Mouse (Mus musculus) left cerebral cortex, adult 8-10 months (tissue): Measurements from ENCODE around the gene Itfg1. TPM values are rescaled to one million over a fixed set of nuclear protein-coding genes. Genes with fewer than 3 reads are reported as not detected.

Experiments
- DNase-seq, 2 experiments: peaks; one replicate each; pipeline ENCODE4 v3.0.0; 2022; ENCODE audit warnings: low spot score in 2 of 2
- microRNA-seq, 2 experiments: library from miRNA; unstranded; fragments of <30 nt; microRNA quantifications; one replicate each; pipeline ENCODE4 v1.2.0; 2022
- total RNA-seq, 4 experiments: library from RNA; stranded (reverse); gene quantifications; 2 replicates each; pipeline ENCODE4 v1.2.4; 2022

The Itfg1 gene
- total RNA-seq, 4 experiments from 2014 or later: 169 to 204 (median 183) TPM

DNA sequence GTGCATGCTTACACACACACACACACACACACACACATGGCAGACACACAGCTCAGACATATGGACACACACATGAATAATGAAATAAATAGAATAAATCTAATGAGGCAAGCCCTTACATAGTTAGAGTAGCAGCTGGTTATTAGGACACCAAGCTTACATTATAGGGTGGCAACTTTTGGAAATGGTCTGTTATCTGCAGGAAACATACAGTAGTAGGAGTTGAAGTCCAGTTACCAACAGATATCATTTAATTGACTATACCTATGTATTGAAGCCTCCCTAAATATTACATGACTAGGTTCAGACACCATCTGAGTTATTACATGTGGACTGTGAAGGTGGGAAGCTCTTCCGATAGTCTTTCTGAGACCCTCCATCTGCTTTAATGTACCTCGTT, 95.7 kb downstream of the Itfg1 start:
- DNase-seq: no peak

GRCm38 (mm10) chr8:85730545-85730944, 110.2 kb downstream of the Itfg1 start:
- no peak for DNase-seq

GRCm38 (mm10) chr8:85717271-85717670, 123.5 kb downstream of the Itfg1 start:
- no peak for DNase-seq

DNA sequence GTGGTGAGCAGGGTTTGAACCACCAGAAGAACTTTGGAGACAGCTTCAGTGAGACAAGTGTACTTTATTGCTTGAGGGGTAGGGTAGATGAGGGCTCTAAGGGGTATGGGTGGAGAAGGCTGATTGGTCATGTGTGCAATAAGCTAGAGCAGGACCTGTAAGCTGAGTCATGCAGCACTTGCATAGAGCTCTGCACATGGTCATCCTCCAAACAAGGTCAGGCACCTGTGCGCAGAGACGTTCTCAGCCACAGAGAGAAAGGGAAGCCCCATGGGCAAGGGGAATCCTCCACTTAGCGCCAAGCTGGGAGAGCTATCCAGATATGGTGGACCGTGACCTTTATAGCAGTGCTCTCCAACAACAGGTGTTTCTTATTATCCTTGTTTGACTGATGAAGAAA, 124.0 kb downstream of the Itfg1 start:
- DNase-seq: no peak

DNA sequence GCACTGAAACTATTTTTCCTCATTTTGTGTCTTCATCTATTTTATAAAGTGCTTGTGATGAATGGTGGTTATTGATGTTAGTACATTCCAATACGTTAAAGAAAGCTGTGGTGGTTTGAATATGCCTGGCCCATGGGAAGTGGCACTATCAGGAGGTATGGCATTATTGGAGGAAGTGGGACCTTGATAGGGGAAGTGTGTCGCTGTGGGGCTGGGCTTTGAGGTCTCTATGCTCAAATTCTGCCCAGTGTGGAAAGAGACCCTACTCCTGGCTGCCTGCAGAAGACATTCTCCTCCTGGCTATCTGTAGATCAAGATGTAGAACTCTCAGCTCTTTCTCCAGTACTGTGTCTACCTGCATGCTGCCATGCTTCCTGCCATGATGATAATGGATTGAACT, 133.7 kb downstream of the Itfg1 start:
- no peak for DNase-seq

- DNase-seq: peak; percentile 63 to 67
Observed at GRCm38 (mm10) chr8:85700751-85701351, 139.9 kb downstream of the Itfg1 start, which contains the start of gene Neto2. TSS of gene Neto2 (minus strand) at chr8:85700924.

DNA sequence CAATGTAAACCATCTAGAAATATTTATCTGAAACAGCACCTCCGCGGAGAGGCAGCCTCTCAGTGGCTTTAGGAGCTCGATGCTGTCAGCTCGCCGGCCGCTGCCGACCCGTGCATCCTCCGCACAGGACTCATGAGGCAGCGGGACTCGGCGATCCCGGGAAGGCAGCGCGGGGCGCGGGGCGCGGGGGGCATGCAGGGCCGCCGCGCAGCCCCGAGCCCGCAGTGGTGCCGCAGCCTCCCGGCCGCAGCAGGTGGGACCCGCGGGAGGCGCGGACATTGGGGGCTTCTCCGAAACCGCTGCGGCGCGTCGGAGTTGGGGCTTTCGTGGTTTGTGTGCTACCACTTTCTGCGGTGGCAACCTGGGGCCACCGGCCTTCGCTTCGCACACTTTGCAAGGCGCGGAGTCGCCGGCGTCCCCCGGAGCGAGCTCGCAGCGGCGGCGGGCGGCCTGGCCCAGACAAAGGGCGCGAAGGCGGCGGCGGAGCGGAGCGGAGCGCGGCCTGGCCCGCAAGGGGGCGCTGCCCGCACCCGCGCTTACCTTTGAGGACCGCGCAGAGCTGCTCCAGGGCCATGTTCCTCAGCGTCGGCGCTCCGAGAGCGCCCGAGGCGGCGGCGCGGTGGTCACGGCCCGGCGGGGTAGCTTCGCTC, 140.5 kb downstream of the Itfg1 start:
- DNase-seq: peak; percentile 11 to 23

DNA sequence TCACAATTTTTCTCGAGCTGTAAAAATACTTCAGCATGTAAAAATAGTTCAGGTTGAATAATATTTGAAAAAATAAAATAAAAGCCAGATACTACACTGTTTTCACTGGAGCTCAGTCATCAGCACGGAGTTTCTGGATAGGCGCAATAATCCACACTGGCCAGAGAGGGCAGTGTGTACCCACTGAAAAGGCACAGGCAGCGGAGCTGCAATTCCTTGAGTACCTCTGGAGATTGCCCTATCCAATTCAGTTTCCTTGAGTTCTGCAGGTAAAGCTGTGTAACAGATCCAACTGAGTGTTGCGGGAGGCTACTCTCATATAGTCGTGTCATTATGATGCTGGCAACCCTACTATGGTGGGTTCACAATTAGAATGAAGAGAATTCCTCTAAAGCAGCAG, 141.7 kb downstream of the Itfg1 start:
- DNase-seq: peak; percentile 29 to 42

Small RNA genes within 50 kb of the gene (microRNA-seq; reads per million reads assigned to microRNA genes)
- 0 reads per million in 2 experiments for gene Mir8109

Other genes with a start within 250 kb of the Itfg1 start
- 10 to 100 TPM; 57.4 to 73.8 (median 60.2) TPM for gene Neto2, start 140.0 kb downstream of the Itfg1 start, total RNA-seq
- gene Phkb, start within 50 bp of the Itfg1 start, total RNA-seq: 10 to 100 TPM; 45.5 to 51.1 (median 48.8) TPM